Mouse (Mus musculus) layer of hippocampus, postnatal 10 days (tissue): ENCODE data around the gene Cmtm2b. TPM values are rescaled to one million over a fixed set of nuclear protein-coding genes. Genes with fewer than 3 reads are reported as not detected.

Source experiments
- DNase-seq, 2 experiments: peaks; one replicate each; pipeline ENCODE4 v3.0.0; 2021; ENCODE audit warnings: low spot score in 2 of 2
- total RNA-seq, 2 experiments: library from RNA; stranded (reverse); gene quantifications; 2 replicates each; pipeline ENCODE4 v1.2.3; 2021

Gene Cmtm2b
- total RNA-seq, 2 experiments from 2014 or later, result not detected

GRCm38 (mm10) chr8:104341678-104342077 lies 19.6 kb downstream of the Cmtm2b start:
- no peak for DNase-seq

DNA sequence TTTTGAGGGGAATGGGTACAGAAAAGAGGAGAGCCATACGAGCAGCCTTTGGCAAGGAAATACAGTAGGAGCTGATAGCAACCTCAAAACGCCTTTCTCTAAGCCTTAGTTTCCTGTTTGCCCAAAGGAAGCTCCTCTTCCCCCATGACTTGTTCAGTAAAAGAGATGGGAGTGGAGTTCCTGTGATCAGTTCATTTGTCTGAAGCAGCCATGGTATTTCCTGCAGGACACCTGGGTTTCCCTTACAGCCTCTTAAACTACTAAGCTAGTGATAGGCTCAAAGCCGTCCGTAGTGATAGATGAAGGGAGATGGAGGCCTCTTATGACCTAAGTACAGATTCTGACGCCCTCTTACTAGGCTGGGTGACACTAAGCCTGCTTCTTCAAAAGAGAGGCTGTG lies 20.4 kb downstream of the Cmtm2b start:
- no peak for DNase-seq

- peak; percentile 88 to 90 for DNase-seq
Measured at GRCm38 (mm10) chr8:104343957-104344356, 21.9 kb downstream of the Cmtm2b start.

DNA sequence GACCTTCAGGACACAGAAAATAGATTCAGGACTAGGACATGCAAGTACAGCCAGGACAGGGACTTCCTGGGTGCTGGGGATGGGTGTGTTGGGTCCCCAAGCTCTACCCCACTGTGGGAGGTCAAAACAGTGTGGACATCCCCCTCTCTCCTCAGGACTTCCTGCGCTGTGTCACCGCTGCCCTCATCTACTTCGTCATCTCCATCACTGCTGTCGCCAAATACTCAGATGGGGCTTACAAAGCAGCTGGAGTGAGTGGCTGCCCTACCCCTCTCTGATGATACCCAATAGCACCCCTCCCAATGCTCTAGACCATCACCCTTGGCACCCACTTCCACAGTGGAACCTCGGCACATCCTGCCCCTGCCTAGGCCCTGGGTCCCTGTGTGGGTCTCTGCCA lies 22.6 kb downstream of the Cmtm2b start:
- no peak for DNase-seq

- no peak for DNase-seq
Measured at GRCm38 (mm10) chr8:104346706-104347105, 24.7 kb downstream of the Cmtm2b start.

GRCm38 (mm10) chr8:104348971-104349370 lies 26.9 kb downstream of the Cmtm2b start:
- DNase-seq, result no peak

- DNase-seq, result no peak
Measured at GRCm38 (mm10) chr8:104350047-104350446, 28.0 kb downstream of the Cmtm2b start.

- DNase-seq, result no peak
Measured at GRCm38 (mm10) chr8:104353186-104353585, 31.2 kb downstream of the Cmtm2b start.

DNA sequence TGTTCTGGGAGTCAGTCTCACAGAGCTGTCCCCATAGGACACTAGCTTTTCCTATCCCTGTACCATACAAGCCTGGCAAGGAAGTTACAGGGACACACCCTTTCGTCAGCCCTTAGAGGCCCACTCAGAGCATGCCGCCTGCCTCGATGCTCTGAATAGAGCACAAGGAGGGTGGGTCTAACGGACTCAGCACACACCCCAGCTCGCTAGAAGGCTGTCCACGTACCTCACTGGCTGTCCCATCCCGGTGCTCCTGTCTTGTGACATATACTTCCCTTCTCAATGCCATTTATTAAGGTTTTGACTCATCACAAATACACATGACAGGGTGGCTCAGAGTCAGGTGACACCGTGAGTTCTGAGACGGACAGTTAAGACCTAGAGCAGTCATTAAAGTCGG lies 32.5 kb downstream of the Cmtm2b start:
- DNase-seq, result no peak

DNA sequence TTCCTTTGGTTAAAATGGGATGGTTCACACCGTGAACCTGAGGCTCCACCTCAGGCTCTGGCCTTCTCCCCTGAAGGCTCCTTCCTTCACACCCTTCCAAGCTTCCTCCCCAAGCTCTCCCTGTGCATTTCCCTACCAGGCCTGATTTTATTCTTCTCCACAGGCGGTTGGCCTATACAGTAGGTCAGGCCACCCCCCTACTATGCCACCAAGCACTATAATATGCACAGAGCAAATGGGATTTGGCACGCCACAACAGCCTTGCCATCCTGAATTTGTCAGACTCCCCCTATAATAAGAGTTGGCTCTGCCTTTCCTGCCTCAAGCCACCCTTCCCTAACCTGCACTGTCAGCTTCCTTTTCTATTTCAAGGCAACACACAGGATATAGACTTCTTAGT lies 36.6 kb downstream of the Cmtm2b start:
- DNase-seq, result no peak

DNA sequence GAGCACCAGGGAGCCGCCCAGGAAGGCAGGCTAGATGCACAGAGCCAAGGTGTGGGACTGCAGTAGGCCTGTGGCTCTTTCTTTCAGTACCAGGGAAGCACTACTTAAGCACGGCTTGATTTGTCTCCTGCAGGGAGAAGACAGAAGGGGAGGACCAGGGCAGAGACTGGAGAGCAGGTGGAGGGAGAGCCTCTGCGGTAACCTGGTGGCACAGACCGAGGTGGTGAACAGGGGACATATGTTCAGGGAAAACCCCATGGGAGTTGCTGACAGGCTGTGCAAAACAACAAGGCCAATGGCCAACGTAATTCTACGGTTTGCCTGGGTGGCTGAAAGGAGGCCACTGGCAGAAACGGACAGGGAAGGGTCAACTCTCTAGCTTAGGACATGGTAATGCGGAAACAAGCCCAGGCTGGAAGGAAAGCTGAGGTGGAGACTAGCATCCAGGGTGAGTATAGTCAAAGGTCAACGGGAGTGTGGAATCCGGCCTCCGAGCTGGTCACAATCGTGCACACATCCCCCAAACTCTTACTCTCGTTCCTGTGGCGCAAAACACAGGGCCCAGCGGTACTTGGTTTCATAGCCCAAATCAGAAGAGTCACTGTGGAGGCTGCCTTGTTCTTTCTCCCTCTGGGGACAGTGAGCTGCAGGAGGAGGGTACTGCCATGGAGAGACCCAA lies 37.9 kb downstream of the Cmtm2b start:
- DNase-seq, result no peak

- no peak for DNase-seq
Measured at GRCm38 (mm10) chr8:104365695-104366094, 43.7 kb downstream of the Cmtm2b start.

DNA sequence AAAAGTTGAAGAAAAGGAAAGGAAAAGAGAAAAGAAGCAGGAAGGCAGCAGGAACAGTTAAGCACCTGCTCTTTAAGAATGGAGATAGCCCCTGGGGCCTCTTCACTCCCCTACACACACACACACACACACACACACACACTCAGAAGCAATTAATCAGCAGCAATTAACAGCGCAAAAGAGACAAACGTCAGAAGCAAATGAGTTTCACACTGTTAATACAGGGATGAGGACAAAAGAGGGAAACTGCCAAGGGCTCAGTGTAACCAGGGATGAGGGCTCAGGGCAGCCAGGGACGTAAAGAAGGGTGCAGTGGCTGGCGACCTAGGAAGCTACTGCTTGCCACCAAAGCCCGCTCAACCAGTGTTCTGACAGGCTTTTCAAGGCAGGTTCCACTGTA lies 45.4 kb downstream of the Cmtm2b start:
- DNase-seq, result no peak

DNA sequence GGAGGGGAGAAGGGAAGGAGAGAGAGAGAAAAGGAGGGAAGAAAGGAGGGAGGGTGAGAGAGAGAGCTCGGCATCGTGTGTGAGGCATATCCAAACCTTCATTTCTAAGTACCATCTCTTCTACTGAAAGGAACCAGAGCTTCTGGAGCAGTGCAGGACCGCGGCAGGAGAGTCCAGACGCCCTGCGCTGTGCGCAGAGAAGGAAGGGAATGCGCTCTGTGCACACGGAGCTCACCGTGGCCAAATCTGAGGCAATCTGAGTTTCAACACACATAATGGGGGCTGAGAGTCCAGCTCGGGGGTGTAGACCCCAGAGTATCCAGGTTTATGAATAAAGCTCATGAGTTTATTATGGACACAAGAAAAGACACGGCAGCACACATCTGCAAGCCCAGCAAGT lies 47.6 kb downstream of the Cmtm2b start:
- no peak for DNase-seq

- no peak for DNase-seq
Measured at GRCm38 (mm10) chr8:104370071-104370470, 48.0 kb downstream of the Cmtm2b start.

GRCm38 (mm10) chr8:104371121-104371520 lies 49.1 kb downstream of the Cmtm2b start:
- no peak for DNase-seq

GRCm38 (mm10) chr8:104373779-104374178 lies 51.7 kb downstream of the Cmtm2b start:
- peak in 1 of 2 experiments; percentile 19 for DNase-seq

DNA sequence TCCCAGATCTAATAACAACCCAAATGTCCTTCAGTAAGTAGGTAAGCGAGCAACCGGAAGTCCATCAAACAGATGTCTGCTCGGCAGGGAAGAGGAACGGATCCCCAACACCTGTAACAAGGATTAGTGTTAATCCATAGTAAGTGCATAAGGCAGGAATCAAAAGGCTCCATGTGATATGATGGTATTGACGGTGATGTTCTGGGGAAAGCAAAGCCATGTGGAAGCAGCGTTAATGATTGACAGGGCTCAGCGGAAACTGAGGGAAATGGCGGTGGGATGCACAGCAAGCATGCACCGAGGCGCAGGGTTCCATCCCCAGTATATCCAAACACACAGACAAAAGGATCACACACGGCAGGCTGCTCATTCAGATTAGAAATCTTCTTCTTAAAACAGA lies 52.2 kb downstream of the Cmtm2b start:
- DNase-seq, result no peak

DNA sequence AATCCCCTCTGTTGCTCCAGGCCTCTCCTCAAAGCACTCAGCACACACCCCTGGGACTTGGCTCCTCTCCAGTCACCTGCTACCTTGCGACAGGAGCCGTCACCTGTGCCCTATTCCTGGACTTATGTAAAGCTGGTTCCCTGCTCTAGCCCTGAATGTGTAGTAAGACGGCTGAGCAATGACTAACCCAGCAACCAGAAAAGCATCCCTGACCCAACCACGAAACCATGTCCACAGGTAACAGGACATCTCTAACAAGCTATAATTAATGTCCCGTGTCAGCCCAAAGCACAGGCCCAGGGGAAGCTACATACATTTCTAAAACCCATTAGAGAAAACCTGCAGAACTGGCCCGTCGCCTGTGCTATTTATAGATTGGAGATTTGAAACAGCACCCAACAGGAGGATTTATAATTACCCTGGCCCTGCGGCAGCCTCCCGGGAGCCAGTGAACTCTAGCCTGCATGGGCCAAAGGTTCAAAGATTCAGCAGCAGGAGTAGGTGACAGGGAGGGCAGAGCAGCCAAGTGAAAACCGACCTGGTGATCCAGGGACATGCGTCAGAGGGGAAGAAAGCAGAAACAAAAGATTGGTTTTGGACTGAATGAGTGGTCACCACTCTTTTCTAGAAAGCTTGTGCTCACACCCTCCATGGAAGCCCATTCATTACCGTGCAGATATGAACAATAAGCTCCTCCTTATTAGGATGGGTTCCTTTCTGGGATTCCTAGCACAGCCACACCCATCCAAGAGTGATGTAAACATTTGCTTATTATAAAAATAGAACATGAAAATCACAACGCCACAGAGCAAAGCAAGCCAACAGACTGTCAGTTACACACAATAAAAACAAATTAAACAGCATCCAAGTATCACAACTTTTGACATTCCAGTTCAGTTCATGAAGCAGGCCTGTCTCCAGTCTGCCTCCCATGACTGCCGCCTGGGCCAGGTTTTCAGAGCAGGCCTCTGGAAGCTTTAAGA lies 53.1 kb downstream of the Cmtm2b start:
- DNase-seq, result no peak

DNA sequence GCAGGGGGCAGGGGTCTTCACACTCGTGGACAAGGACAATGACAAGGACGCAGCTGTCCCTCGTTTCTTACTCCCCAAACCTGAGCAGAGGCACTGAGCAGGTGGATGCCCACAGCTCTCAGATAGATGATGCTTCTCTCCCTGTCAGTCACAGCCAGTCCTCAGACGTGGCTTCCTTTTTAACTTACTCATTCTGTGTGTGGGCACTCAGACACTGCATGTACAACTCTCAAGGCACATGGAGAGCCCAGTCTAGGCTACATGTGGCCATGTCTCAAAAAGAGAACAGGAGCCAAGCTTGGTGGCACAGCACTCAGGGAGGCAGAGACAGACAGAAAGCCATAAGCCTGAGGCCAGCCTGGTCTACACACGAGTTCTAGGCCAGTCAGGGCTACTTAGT lies 53.9 kb downstream of the Cmtm2b start:
- DNase-seq, result no peak

DNA sequence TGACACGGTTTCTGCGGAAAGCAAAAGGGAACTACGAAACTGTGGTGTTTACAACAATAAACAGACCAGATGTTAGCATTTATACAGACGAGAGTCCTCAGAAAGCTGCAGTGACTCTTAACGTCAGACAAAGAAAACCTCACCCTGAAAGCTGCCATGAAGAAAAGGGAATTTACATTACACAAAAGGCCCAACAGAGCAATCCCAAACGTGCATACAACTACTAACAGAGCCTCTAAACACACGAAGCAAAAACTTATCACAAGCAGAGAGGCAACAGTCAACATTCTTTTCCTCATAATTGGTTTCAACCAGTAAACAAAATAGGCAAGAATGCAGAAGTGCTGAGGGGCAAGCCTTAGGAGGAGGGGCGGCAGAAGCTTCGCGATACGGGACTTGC lies 54.6 kb downstream of the Cmtm2b start:
- DNase-seq, result no peak

- DNase-seq, result no peak
Measured at GRCm38 (mm10) chr8:104379301-104379836, 57.3 kb downstream of the Cmtm2b start.
